Mouse (Mus musculus): ENCODE results near the gene Dennd4c. TPM values are rescaled to one million over a fixed set of nuclear protein-coding genes. Genes with fewer than 3 reads are reported as not detected.

Dennd4c gene
- total and polyA plus RNA-seq, 3 experiments: 4.0 to 4.6 (median 4.2) TPM

- H3K36me3 ChIP-seq (replicated peaks in 1 of 2; ENCODE audit: control insufficient read depth in 1 of 2, insufficient read depth in 1 of 2, low read length in 1 of 2): peaks cover 9 to 37% of the 10 kb centered on the region in 2 experiments
Measured at GRCm38 (mm10) chr4:86823169-86823568, 74.8 kb downstream of the Dennd4c start.

GRCm38 (mm10) chr4:86825143-86825542 is 76.8 kb downstream of the Dennd4c start:
- no peak overlapping the region for H3K9ac ChIP-seq (ENCODE audit: insufficient read depth, low read depth)
- DNase-seq (ENCODE audit: extremely low read depth): no peak
- TF ChIP-seq RAD21 (IDR thresholded peaks at IDR 0.05; ENCODE audit: low read depth, low read length) (no peak), ZMIZ1 (IDR thresholded peaks at IDR 0.05; ENCODE audit: low read depth, low read length) (no peak), USF1 (IDR thresholded peaks at IDR 0.05; ENCODE audit: low read depth, low read length) (no peak), SIN3A (IDR thresholded peaks at IDR 0.05; ENCODE audit: low read length) (no peak), POLR2AphosphoS2 (IDR thresholded peaks at IDR 0.05; ENCODE audit: low read depth, low read length) (no peak), ELF1 (IDR thresholded peaks at IDR 0.05; ENCODE audit: low read depth, low read length) (no peak), CHD2 (IDR thresholded peaks at IDR 0.05; ENCODE audit: low read length) (no peak), GABPA (IDR thresholded peaks at IDR 0.05; ENCODE audit: insufficient replicate concordance, low read depth, low read length) (no peak), ZKSCAN1 (IDR thresholded peaks at IDR 0.05; ENCODE audit: borderline replicate concordance, low read depth, low read length) (no peak), ZNF384 (IDR thresholded peaks at IDR 0.05; ENCODE audit: low read depth, low read length) (no peak), ZC3H11A (IDR thresholded peaks at IDR 0.05; ENCODE audit: low read depth, low read length) (no peak), NRF1 (IDR thresholded peaks at IDR 0.05; ENCODE audit: low read depth, low read length) (no peak), BHLHE40 (IDR thresholded peaks at IDR 0.05; ENCODE audit: low read depth, low read length) (no peak), SMC3 (IDR thresholded peaks at IDR 0.05; ENCODE audit: low read depth, low read length) (no peak)
- no peak overlapping the region for H3K27ac ChIP-seq (ENCODE audit: insufficient read depth, low read depth)
- dilution Hi-C loops (cut with MboI; ENCODE audit: extremely low pct_ligation_motif_present, extremely low pct_unique_long_range_greater_than_20kb, low sequenced_read_pairs) (no loop called here), in situ Hi-C loops (cut with MboI; ENCODE audit: low pct_ligation_motif_present, low pct_unique_long_range_greater_than_20kb, low sequenced_read_pairs) (no loop called here)
- H3K4me2 ChIP-seq (ENCODE audit: insufficient read depth, low read depth, poor library complexity, severe bottlenecking): no peak overlapping the region
- no peaks in the 10 kb centered on the region for H3K27me3 ChIP-seq (replicated peaks)
- H3K79me2 ChIP-seq (replicated peaks; ENCODE audit: control insufficient read depth, extremely low read depth, insufficient read depth, poor library complexity, severe bottlenecking): no peaks in the 10 kb centered on the region
- H3K4me1 ChIP-seq (ENCODE audit: control insufficient read depth in 1 of 2, insufficient read depth in 2 of 2): no peaks in the 10 kb centered on the region
- H3K9me3 ChIP-seq (replicated peaks; ENCODE audit: low read length): no peaks in the 10 kb centered on the region
- no peak overlapping the region for H3K4me3 ChIP-seq (replicated peaks in 1 of 3; ENCODE audit: low read depth in 2 of 3, low read length in 2 of 3, poor library complexity in 1 of 3)
- peaks cover 11 to 44% of the 10 kb centered on the region in 2 experiments for H3K36me3 ChIP-seq (replicated peaks in 1 of 2; ENCODE audit: control insufficient read depth in 1 of 2, insufficient read depth in 1 of 2, low read length in 1 of 2)

More at GRCm38 (mm10) chr4:86823169-86823568, 74.8 kb downstream of the Dennd4c start:
- in situ Hi-C loops (cut with MboI; ENCODE audit: low pct_ligation_motif_present, low pct_unique_long_range_greater_than_20kb, low sequenced_read_pairs) (no loop called here), dilution Hi-C loops (cut with MboI; ENCODE audit: extremely low pct_ligation_motif_present, extremely low pct_unique_long_range_greater_than_20kb, low sequenced_read_pairs) (no loop called here)
- H3K4me2 ChIP-seq (ENCODE audit: insufficient read depth, low read depth, poor library complexity, severe bottlenecking): no peak overlapping the region
- no peak overlapping the region for H3K4me3 ChIP-seq (replicated peaks in 1 of 3; ENCODE audit: low read depth in 2 of 3, low read length in 2 of 3, poor library complexity in 1 of 3)
- no peak overlapping the region for H3K27ac ChIP-seq (ENCODE audit: insufficient read depth, low read depth)
- H3K9me3 ChIP-seq (replicated peaks; ENCODE audit: low read length): no peaks in the 10 kb centered on the region
- TF ChIP-seq RAD21 (IDR thresholded peaks at IDR 0.05; ENCODE audit: low read depth, low read length) (peak; percentile 53), CHD2 (IDR thresholded peaks at IDR 0.05; ENCODE audit: low read length) (no peak), SMC3 (IDR thresholded peaks at IDR 0.05; ENCODE audit: low read depth, low read length) (peak; percentile 37), JUN (IDR thresholded peaks at IDR 0.05; ENCODE audit: insufficient read depth, low read depth, low read length) (no peak), CTCF (conservative IDR thresholded peaks at IDR 0.05 in 1 of 2, IDR thresholded peaks at IDR 0.05 in 1 of 2; ENCODE audit: low read depth in 2 of 2, low read length in 2 of 2) (peak; percentile 68 to 69)
- no peaks in the 10 kb centered on the region for H3K27me3 ChIP-seq (replicated peaks)
- DNase-seq (ENCODE audit: extremely low read depth): peak; percentile 42
- H3K4me1 ChIP-seq (ENCODE audit: control insufficient read depth in 1 of 2, insufficient read depth in 2 of 2): no peaks in the 10 kb centered on the region
- H3K9ac ChIP-seq (ENCODE audit: insufficient read depth, low read depth): no peak overlapping the region
- H3K79me2 ChIP-seq (replicated peaks; ENCODE audit: control insufficient read depth, extremely low read depth, insufficient read depth, poor library complexity, severe bottlenecking): no peaks in the 10 kb centered on the region
